In the genomic region with DNA sequence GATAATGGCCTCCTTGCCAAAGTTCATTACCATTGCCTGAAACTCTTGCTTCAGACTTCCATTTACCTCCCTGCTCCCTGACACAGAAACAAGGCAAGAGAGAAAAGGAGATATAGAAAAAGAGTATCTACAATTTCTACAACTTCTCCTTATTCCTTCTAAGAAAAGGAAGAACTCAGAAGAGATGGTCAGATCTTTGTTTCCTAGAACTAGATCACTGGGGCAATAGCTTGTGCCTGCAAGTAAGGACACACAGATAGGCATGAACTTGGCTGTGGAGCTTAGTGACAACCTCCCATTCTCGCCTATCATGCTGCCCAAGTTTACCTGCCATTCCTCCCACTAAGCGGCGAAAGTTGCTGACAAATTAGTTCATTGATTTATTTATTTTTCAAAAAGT, we compare ENCODE assay signal across 30 mouse cellular contexts.
"Had no signal": no experiment of that assay in that cellular context is flagged by ENCODE, and none has a peak within 500 bp of the region (broad histone marks: within the 10 kb centered on the region; RNA-seq: fewer than 3 reads in every experiment).

No protein-coding gene starts in this region.

- H3K9ac ChIP-seq: heart, embryonic 12.5 days; heart, embryonic 13.5 days; heart, embryonic 15.5 days; hindbrain, embryonic 12.5 days; hindbrain, embryonic 13.5 days; hindbrain, embryonic 14.5 days; hindbrain, embryonic 15.5 days; intestine, embryonic 15.5 days; kidney, embryonic 15.5 days had no signal

- DNase-seq: heart, postnatal 10 days; heart, postnatal 14 days; heart, postnatal 36 days; heart, postnatal 4 days; kidney, adult 11 months; kidney, adult 18-20 months; kidney, adult 2 months; kidney, adult 8-10 months; kidney, adult 9 months; kidney, postnatal 10 days; kidney, postnatal 14 days; kidney, postnatal 25 days; kidney, postnatal 36 days; kidney, postnatal 4 days; layer of hippocampus, adult 9-11 months; layer of hippocampus, postnatal 36 days had no signal

- H3K36me3 ChIP-seq: heart, embryonic 12.5 days; heart, embryonic 13.5 days; heart, embryonic 15.5 days; hindbrain, embryonic 10.5 days; hindbrain, embryonic 12.5 days; hindbrain, embryonic 13.5 days; hindbrain, embryonic 15.5 days; intestine, embryonic 15.5 days; kidney, embryonic 15.5 days had no signal

- H3K4me1 ChIP-seq: heart, embryonic 12.5 days; heart, embryonic 13.5 days; heart, embryonic 15.5 days; hindbrain, embryonic 10.5 days; hindbrain, embryonic 12.5 days; hindbrain, embryonic 13.5 days; hindbrain, embryonic 15.5 days; intestine, embryonic 15.5 days; kidney, embryonic 15.5 days had no signal

- H3K27me3 ChIP-seq: heart, embryonic 12.5 days; heart, embryonic 13.5 days; heart, embryonic 15.5 days; hindbrain, embryonic 12.5 days; hindbrain, embryonic 13.5 days; hindbrain, embryonic 15.5 days; intestine, embryonic 15.5 days; kidney, embryonic 15.5 days had no signal

- H3K4me3 ChIP-seq: heart, embryonic 12.5 days; heart, embryonic 13.5 days; heart, embryonic 15.5 days; hindbrain, embryonic 10.5 days; hindbrain, embryonic 12.5 days; hindbrain, embryonic 13.5 days; hindbrain, embryonic 15.5 days; intestine, embryonic 15.5 days; kidney, embryonic 15.5 days; layer of hippocampus, adult 2 months; left cerebral cortex, adult 2 months had no signal

- H3K9me3 ChIP-seq: heart, embryonic 12.5 days; heart, embryonic 13.5 days; heart, embryonic 15.5 days; hindbrain, embryonic 10.5 days; hindbrain, embryonic 12.5 days; hindbrain, embryonic 13.5 days; hindbrain, embryonic 15.5 days; intestine, embryonic 15.5 days; kidney, embryonic 15.5 days had no signal

- H3K27ac ChIP-seq: heart, embryonic 13.5 days; heart, embryonic 15.5 days; hindbrain, embryonic 10.5 days; hindbrain, embryonic 12.5 days; hindbrain, embryonic 13.5 days; hindbrain, embryonic 14.5 days; hindbrain, embryonic 15.5 days; hindbrain, postnatal 0 days; intestine, embryonic 15.5 days; kidney, embryonic 15.5 days; kidney, postnatal 0 days; layer of hippocampus, adult 2 months; left cerebral cortex, adult 2 months had no signal
